Mouse (Mus musculus): ENCODE measurements around the gene Aagab. TPM values are rescaled to one million over a fixed set of nuclear protein-coding genes. Genes with fewer than 3 reads are reported as not detected.

The Aagab gene
- total RNA-seq, 2 experiments from 2014 or later: 52.8 to 54.2 TPM

GRCm38 (mm10) chr9:63579644-63580043 is 22.8 kb upstream of the Aagab start:
- intact Hi-C loops (cut with DNase I): no loop called here
- no peak overlapping the region for H3K27ac ChIP-seq
- no peak for DNase-seq (ENCODE audit: extremely low spot score in 1 of 2, low spot score in 2 of 2)
- no peak overlapping the region for H3K4me3 ChIP-seq
- TF ChIP-seq CTCF (IDR thresholded peaks at IDR 0.05): no peak

DNA sequence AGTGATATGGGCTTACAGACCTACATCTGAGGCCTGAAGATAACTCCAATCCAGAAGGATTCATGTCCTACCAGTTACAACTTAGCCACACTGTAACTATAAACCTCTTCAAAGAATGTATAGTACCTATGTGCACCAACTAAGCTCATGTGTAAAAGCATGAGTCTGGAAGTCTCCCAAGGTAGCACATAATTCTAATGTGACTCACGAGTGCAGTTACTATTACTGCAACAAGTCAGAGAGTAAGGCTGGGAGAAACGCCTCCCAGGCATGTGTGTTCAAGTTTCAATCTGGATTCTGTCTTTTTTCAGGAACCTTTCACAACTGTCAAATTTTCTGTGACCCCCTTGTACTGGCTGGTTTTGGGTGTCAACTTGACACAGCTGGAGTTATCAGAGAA is 22.4 kb upstream of the Aagab start:
- Histone ChIP-seq H3K4me3 (no peak overlapping the region), H3K27ac (no peak overlapping the region)
- DNase-seq (ENCODE audit: extremely low spot score in 1 of 2, low spot score in 2 of 2): no peak
- TF ChIP-seq CTCF (IDR thresholded peaks at IDR 0.05): no peak
- intact Hi-C loops (cut with DNase I): no loop called here

GRCm38 (mm10) chr9:63581778-63582177 is 20.7 kb upstream of the Aagab start:
- DNase-seq (ENCODE audit: extremely low spot score in 1 of 2, low spot score in 2 of 2): no peak
- no peak overlapping the region for H3K4me3 ChIP-seq
- H3K27ac ChIP-seq: no peak overlapping the region
- TF ChIP-seq CTCF (IDR thresholded peaks at IDR 0.05): no peak
- intact Hi-C loops (cut with DNase I): no loop called here

DNA sequence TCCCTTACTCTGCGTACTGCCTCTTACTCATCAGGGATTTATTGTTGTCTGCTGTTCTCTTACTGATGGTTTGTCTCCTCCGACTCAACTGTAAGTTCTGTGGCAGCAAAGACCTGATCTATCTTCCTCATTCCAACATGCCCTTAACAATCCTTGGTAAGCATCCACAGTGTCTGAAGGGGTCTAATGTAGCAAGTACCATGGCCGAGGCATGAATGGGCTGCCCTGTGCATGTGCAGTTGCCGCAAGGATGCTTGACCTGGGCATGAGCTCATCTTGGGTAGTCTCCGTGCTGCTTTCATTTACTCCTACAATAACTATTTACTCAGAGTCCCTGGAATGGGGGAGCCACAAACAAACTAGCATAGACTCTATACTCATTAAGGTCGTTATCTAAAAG is 17.2 kb upstream of the Aagab start:
- no peak overlapping the region for H3K4me3 ChIP-seq
- no peak for DNase-seq (ENCODE audit: extremely low spot score in 1 of 2, low spot score in 2 of 2)
- intact Hi-C loops (cut with DNase I): no loop called here
- no peak for TF ChIP-seq CTCF (IDR thresholded peaks at IDR 0.05)
- H3K27ac ChIP-seq: no peak overlapping the region

GRCm38 (mm10) chr9:63589209-63589608 is 13.3 kb upstream of the Aagab start:
- no peak for DNase-seq (ENCODE audit: extremely low spot score in 1 of 2, low spot score in 2 of 2)
- Histone ChIP-seq H3K27ac (no peak overlapping the region), H3K4me3 (no peak overlapping the region)
- no peak for TF ChIP-seq CTCF (IDR thresholded peaks at IDR 0.05)
- intact Hi-C loops (cut with DNase I): no loop called here

- no peak overlapping the region for H3K27ac ChIP-seq
- H3K4me3 ChIP-seq: no peak overlapping the region
- intact Hi-C loops (cut with DNase I): no loop called here
- no peak for DNase-seq (ENCODE audit: extremely low spot score in 1 of 2, low spot score in 2 of 2)
- TF ChIP-seq CTCF (IDR thresholded peaks at IDR 0.05): no peak
Measured at GRCm38 (mm10) chr9:63590592-63590991, 11.9 kb upstream of the Aagab start.

- Histone ChIP-seq H3K4me3 (no peak overlapping the region), H3K27ac (no peak overlapping the region)
- no peak for TF ChIP-seq CTCF (IDR thresholded peaks at IDR 0.05)
- no peak for DNase-seq (ENCODE audit: extremely low spot score in 1 of 2, low spot score in 2 of 2)
- intact Hi-C loops (cut with DNase I): no loop called here
Measured at GRCm38 (mm10) chr9:63591661-63592256, 10.7 kb upstream of the Aagab start.

- intact Hi-C loops (cut with DNase I): no loop called here
- no peak overlapping the region for H3K27ac ChIP-seq
- no peak overlapping the region for H3K4me3 ChIP-seq
- no peak for DNase-seq (ENCODE audit: extremely low spot score in 1 of 2, low spot score in 2 of 2)
- no peak for TF ChIP-seq CTCF (IDR thresholded peaks at IDR 0.05)
Measured at GRCm38 (mm10) chr9:63595032-63595431, 7.4 kb upstream of the Aagab start.

DNA sequence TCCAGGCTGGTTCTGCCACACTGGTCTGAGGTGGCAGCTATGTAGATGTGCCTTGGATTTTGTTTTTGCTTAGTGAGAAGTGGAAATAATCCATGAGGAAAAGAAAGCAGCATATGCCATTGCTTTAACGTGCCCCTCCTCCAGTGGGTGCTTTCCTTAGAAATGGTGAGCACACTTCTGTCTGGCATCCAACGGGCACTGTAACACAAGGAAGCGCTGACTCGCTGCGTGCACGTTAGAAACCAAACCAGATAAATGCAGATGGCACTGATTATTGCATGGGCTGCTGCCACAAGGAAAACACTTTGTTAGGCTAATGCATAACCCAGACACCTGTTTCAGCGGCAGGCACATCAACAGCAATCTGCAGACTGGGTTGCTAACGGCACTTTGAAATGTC is 6.8 kb upstream of the Aagab start:
- DNase-seq (ENCODE audit: extremely low spot score in 1 of 2, low spot score in 2 of 2): no peak
- H3K27ac ChIP-seq: no peak overlapping the region
- intact Hi-C loops (cut with DNase I): no loop called here
- no peak for TF ChIP-seq CTCF (IDR thresholded peaks at IDR 0.05)
- no peak overlapping the region for H3K4me3 ChIP-seq

- DNase-seq (ENCODE audit: extremely low spot score in 1 of 2, low spot score in 2 of 2): no peak
- Histone ChIP-seq H3K4me3 (no peak overlapping the region), H3K27ac (no peak overlapping the region)
- no peak for TF ChIP-seq CTCF (IDR thresholded peaks at IDR 0.05)
- intact Hi-C loops (cut with DNase I): no loop called here
Measured at GRCm38 (mm10) chr9:63596660-63597059, 5.8 kb upstream of the Aagab start.

GRCm38 (mm10) chr9:63603849-63604248 is 1.4 kb downstream of the Aagab start:
- TF ChIP-seq CTCF (IDR thresholded peaks at IDR 0.05): no peak
- DNase-seq (ENCODE audit: extremely low spot score in 1 of 2, low spot score in 2 of 2): no peak
- Histone ChIP-seq H3K27ac (no peak overlapping the region), H3K4me3 (peak overlapping the region; percentile 96)
- intact Hi-C loops (cut with DNase I): loop anchor here (5.0 kb wide), 1 partner anchor 207 kb away; the partner anchor contains the start of gene 2300009A05Rik

GRCm38 (mm10) chr9:63606594-63606993 is 4.1 kb downstream of the Aagab start:
- no peak for DNase-seq (ENCODE audit: extremely low spot score in 1 of 2, low spot score in 2 of 2)
- intact Hi-C loops (cut with DNase I): no loop called here
- no peak overlapping the region for H3K4me3 ChIP-seq

DNA sequence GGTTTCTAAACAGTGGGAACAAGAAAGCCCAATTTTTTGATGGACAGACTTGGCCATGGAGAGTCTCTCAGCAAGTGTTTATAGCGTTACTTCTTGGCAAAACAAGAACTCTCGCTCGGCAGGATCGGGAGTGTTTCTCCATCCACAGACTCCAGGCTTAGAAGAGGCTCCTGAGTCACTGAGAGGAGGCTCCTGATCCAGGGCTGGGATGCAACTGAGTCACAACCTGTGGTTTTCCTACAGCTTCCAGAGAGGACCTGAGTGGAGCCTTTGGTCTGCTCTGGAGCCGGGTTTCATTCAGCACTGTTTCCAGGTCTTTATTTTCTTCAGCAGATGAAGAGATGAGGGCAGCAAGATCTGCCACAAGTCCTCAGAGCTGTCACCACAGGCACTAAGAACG is 5.5 kb downstream of the Aagab start:
- TF ChIP-seq CTCF (IDR thresholded peaks at IDR 0.05): no peak
- no peak overlapping the region for H3K4me3 ChIP-seq
- H3K27ac ChIP-seq: no peak overlapping the region; the same call in 1 of the 2 replicates
- intact Hi-C loops (cut with DNase I): no loop called here
- no peak for DNase-seq (ENCODE audit: extremely low spot score in 1 of 2, low spot score in 2 of 2)

More at GRCm38 (mm10) chr9:63606594-63606993, 4.1 kb downstream of the Aagab start:
- peak; percentile 23 for TF ChIP-seq CTCF (IDR thresholded peaks at IDR 0.05)
- H3K27ac ChIP-seq: no peak overlapping the region

Measured in left cerebral cortex, adult 2 months (tissue).